Mouse (Mus musculus) heart, postnatal 10 days (tissue): ENCODE results near the gene Peli2. TPM values are rescaled to one million over a fixed set of nuclear protein-coding genes. Genes with fewer than 3 reads are reported as not detected.

Experiments used
- DNase-seq, 2 experiments: peaks; one replicate each; pipeline ENCODE4 v3.0.0; 2021
- intact Hi-C: fragments of 180-260 bp; cut with DNase I; formaldehyde crosslinking; loops from one replicate; pipeline ENCODE4 v1.15.1; 2025
- total RNA-seq, 2 experiments: library from RNA; stranded (reverse); gene quantifications; 2 replicates each; pipeline ENCODE4 v1.2.3; 2021

Peli2 gene
- total RNA-seq, 2 experiments from 2014 or later = 12.6 to 17.4 TPM

DNA sequence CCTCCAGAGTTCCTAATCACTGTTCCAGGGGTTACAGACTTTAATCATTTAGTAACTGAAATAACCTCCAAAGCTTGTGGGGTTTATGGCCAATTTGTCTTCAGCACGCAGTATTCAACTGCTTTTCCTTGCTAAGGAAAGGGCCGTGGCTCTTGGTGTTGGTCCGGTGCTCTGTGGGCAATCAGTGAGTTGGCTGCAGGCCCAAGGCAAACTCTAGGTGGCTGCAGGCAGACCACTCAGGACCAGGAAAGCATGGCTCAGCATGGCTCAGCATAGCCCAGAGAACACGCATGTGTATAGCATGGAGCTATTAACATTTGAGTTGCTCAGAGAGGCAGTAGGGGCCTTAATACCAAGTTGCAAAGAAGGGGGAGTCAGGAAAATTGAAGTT, 203.8 kb downstream of the Peli2 start:
- intact Hi-C loops = no loop called here
- DNase-seq = no peak

DNA sequence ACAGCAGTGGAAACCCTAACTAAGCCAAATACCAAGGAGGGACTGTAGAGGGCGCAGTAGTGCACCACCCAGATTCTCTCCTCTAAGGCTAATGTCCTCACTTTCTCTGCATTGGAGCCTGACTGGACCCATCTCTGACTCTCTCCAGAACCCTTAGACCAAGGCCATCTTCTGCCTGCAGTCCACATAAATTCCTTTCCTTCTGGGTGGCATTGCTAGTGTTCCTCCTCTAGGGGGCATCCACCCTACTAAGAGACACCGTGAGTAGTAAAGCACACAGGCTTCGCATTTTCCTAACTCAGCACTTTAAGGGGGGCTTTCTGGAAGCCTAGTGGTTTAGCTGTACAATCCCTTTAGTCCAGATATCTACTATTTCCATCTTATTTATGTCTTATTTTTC, 207.1 kb downstream of the Peli2 start:
- intact Hi-C loops = no loop called here
- DNase-seq = no peak

DNA sequence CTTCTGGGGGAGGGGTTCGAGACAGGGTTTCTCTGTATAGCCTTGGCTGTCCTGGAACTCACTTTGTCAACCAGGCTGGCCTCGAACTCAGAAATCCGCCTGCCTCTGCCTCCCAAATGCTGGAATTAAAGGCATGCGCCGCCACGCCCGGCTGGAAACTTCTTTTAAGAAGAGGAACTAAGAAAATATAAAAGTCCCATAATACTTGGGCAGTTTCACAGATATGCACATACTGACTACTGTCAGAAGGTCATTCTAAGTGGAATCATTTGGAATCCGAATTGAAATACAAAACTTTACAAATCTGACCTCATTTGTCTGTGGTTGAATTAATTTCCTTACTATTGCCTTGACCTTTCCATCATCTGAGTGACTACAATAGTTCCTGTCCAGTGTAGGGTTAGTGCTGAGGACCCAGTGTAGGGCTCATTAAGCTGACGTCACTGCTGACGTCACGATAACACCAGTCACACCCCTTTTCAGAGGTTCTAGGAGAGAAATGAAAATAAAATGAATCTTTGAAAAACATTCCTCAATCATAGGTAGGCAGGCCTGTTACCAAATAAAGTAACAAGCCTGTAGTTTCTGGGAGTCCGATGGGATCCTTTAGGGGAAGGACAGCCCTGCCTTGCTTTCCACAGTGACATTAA, 209.2 kb downstream of the Peli2 start:
- no peak for DNase-seq
- intact Hi-C loops = no loop called here
